Mouse (Mus musculus) lung, postnatal 0 days (tissue): ENCODE results near the gene Trim11.

ENCODE experiments used
- CTCF ChIP-seq: IDR thresholded peaks from 2 replicates; pipeline ENCODE4 v1.5.1; 2016; ENCODE audit warnings: antibody characterized with exemption, mild to moderate bottlenecking
- EP300 ChIP-seq: IDR thresholded peaks from 2 replicates; pipeline ENCODE4 v1.6.1; 2016; ENCODE audit warnings: antibody characterized with exemption, mild to moderate bottlenecking, control low read depth

- TF ChIP-seq CTCF = no peak
- no peak for TF ChIP-seq EP300
These were observed 24.3 kb upstream of the Trim11 start for GRCm38 (mm10) chr11:58953351-58954169.
